Mouse (Mus musculus): ENCODE results near the gene Ube2d1.

Ube2d1 gene

GRCm38 (mm10) chr10:71285126-71285580 is at the start of gene Ube2d1:
Gene Ube2d1, minus strand, starts transcription at chr10:71285262.
- peak; percentile 66 for DNase-seq (ENCODE audit: low spot score)

GRCm38 (mm10) chr10:71332859-71333258 is 47.8 kb upstream of the Ube2d1 start:
- no peak for DNase-seq (ENCODE audit: low spot score)

- DNase-seq (ENCODE audit: low spot score), result no peak
These were observed 47.3 kb upstream of the Ube2d1 start for GRCm38 (mm10) chr10:71332376-71332775.

GRCm38 (mm10) chr10:71331908-71332307 is 46.8 kb upstream of the Ube2d1 start:
- no peak for DNase-seq (ENCODE audit: low spot score)

GRCm38 (mm10) chr10:71330070-71330469 is 45.0 kb upstream of the Ube2d1 start:
- DNase-seq (ENCODE audit: low spot score), result no peak

- DNase-seq (ENCODE audit: low spot score), result no peak
These were observed 44.2 kb upstream of the Ube2d1 start for GRCm38 (mm10) chr10:71329295-71329694.

- DNase-seq (ENCODE audit: low spot score), result no peak
These were observed 43.8 kb upstream of the Ube2d1 start for GRCm38 (mm10) chr10:71328870-71329269.

- no peak for DNase-seq (ENCODE audit: low spot score)
These were observed 43.3 kb upstream of the Ube2d1 start for GRCm38 (mm10) chr10:71328382-71328781.

GRCm38 (mm10) chr10:71327386-71327785 is 42.3 kb upstream of the Ube2d1 start:
- DNase-seq (ENCODE audit: low spot score), result no peak

GRCm38 (mm10) chr10:71326789-71327188 is 41.7 kb upstream of the Ube2d1 start:
- DNase-seq (ENCODE audit: low spot score), result peak; percentile 83

- DNase-seq (ENCODE audit: low spot score), result no peak
These were observed 41.1 kb upstream of the Ube2d1 start for GRCm38 (mm10) chr10:71326123-71326522.

GRCm38 (mm10) chr10:71323669-71324068 is 38.6 kb upstream of the Ube2d1 start:
- DNase-seq (ENCODE audit: low spot score), result no peak

- no peak for DNase-seq (ENCODE audit: low spot score)
These were observed 31.4 kb upstream of the Ube2d1 start for GRCm38 (mm10) chr10:71316497-71316896.

GRCm38 (mm10) chr10:71316056-71316455 is 31.0 kb upstream of the Ube2d1 start:
- DNase-seq (ENCODE audit: low spot score), result no peak

GRCm38 (mm10) chr10:71314596-71314995 is 29.5 kb upstream of the Ube2d1 start:
- no peak for DNase-seq (ENCODE audit: low spot score)

- no peak for DNase-seq (ENCODE audit: low spot score)
These were observed 25.2 kb upstream of the Ube2d1 start for GRCm38 (mm10) chr10:71310288-71310687.

GRCm38 (mm10) chr10:71308199-71308598 is 23.1 kb upstream of the Ube2d1 start:
- no peak for DNase-seq (ENCODE audit: low spot score)

- DNase-seq (ENCODE audit: low spot score), result no peak
These were observed 21.7 kb upstream of the Ube2d1 start for GRCm38 (mm10) chr10:71306759-71307158.

- peak; percentile 55 for DNase-seq (ENCODE audit: low spot score)
These were observed 21.1 kb upstream of the Ube2d1 start for GRCm38 (mm10) chr10:71306190-71306589.

- peak; percentile 12 for DNase-seq (ENCODE audit: low spot score)
These were observed 17.4 kb upstream of the Ube2d1 start for GRCm38 (mm10) chr10:71302490-71302889.

- DNase-seq (ENCODE audit: low spot score), result no peak
These were observed 15.1 kb upstream of the Ube2d1 start for GRCm38 (mm10) chr10:71300161-71300560.

- DNase-seq (ENCODE audit: low spot score), result no peak
These were observed 8.2 kb upstream of the Ube2d1 start for GRCm38 (mm10) chr10:71293245-71293644.

GRCm38 (mm10) chr10:71292254-71292653 is 7.2 kb upstream of the Ube2d1 start:
- no peak for DNase-seq (ENCODE audit: low spot score)

- DNase-seq (ENCODE audit: low spot score), result no peak
These were observed 6.7 kb upstream of the Ube2d1 start for GRCm38 (mm10) chr10:71291801-71292200.

- DNase-seq (ENCODE audit: low spot score), result no peak
These were observed 6.2 kb upstream of the Ube2d1 start for GRCm38 (mm10) chr10:71291179-71291661.

All from adipocyte (in vitro differentiated cells).